Mouse (Mus musculus) forebrain, embryonic 12.5 days (tissue): ENCODE results near the gene Pnldc1. TPM values are rescaled to one million over a fixed set of nuclear protein-coding genes. Genes with fewer than 3 reads are reported as not detected.

Experiments
- ATAC-seq: fragments of 200-750 bp; cut with Nextera tagmentation; 2 replicates; pipeline ENCODE4 v1.8.0; 2017; ENCODE audit warnings: moderate TSS enrichment; ENCODE audit not compliant: low FRiP score
- H3K27ac ChIP-seq: fragments of 300-500 bp; sonication (generic); 2 replicates; pipeline ENCODE4 v1.5.1; 2016; ENCODE audit warnings: mild to moderate bottlenecking
- H3K27me3 ChIP-seq: fragments of 300-500 bp; sonication (generic); 2 replicates; pipeline ENCODE4 v1.6.1; 2016; ENCODE audit warnings: mild to moderate bottlenecking
- H3K36me3 ChIP-seq: fragments of 300-500 bp; sonication (generic); replicated peaks from 2 replicates; pipeline ENCODE4 v1.6.1; 2016; ENCODE audit warnings: mild to moderate bottlenecking
- H3K4me1 ChIP-seq: fragments of 300-500 bp; sonication (generic); 2 replicates; pipeline ENCODE4 v1.6.1; 2016
- H3K4me2 ChIP-seq: fragments of 300-500 bp; sonication (generic); 2 replicates; pipeline ENCODE4 v1.6.1; 2016; ENCODE audit warnings: mild to moderate bottlenecking, moderate library complexity
- H3K4me3 ChIP-seq: fragments of 300-500 bp; sonication (generic); replicated peaks from 2 replicates; pipeline ENCODE4 v1.5.1; 2016; ENCODE audit warnings: mild to moderate bottlenecking
- H3K9ac ChIP-seq: fragments of 300-500 bp; sonication (generic); 2 replicates; pipeline ENCODE4 v1.6.1; 2016; ENCODE audit warnings: mild to moderate bottlenecking
- H3K9me3 ChIP-seq: fragments of 300-500 bp; sonication (generic); 2 replicates; pipeline ENCODE4 v1.6.1; 2016
- WGBS: fragments of 180-500 bp; shearing (Covaris S2); methylation state at CpG from one replicate; pipeline ENCODE4 v1.1.7; 2016; 5-methylcytosine and 5-hydroxymethylcytosine counted together
- microRNA-seq: library from miRNA; unstranded; fragments of <30 nt; microRNA quantifications from one replicate; pipeline ENCODE4, GENCODE M21; 2017
- polyA plus RNA-seq: library from polyadenylated mRNA; unstranded; fragments of >200 nt; fragmentation: Nextera tagmentation; extraction: Ambion mirVana; gene quantifications from 2 replicates; pipeline ENCODE4 v1.2.1, GENCODE M21; 2016

Pnldc1 gene
- polyA plus RNA-seq, 1 experiment from 2014 or later: 2.5 TPM

GRCm38 (mm10) chr17:12847736-12848135, 62.3 kb downstream of the Pnldc1 start:
- Histone ChIP-seq H3K4me3 (no peak overlapping the region), H3K9ac (no peak overlapping the region), H3K4me1 (0 out of 2 replicates have a peak, but pooled peaks cover 4% of the 10 kb centered on the region), H3K4me2 (no peak overlapping the region), H3K27me3 (no peaks in the 10 kb centered on the region), H3K36me3 (no peaks in the 10 kb centered on the region), H3K27ac (no peak overlapping the region), H3K9me3 (no peaks in the 10 kb centered on the region)
- ATAC-seq: no peak
- 72% methylated on average over 4 of the region's 4 CpGs for WGBS

GRCm38 (mm10) chr17:12846474-12846873, 63.6 kb downstream of the Pnldc1 start:
- no peak overlapping the region for H3K4me3 ChIP-seq
- no peak overlapping the region for H3K9ac ChIP-seq
- H3K27me3 ChIP-seq: no peaks in the 10 kb centered on the region
- no peak for ATAC-seq
- H3K4me2 ChIP-seq: no peak overlapping the region
- 85% methylated on average over 5 of the region's 5 CpGs for WGBS
- no peaks in the 10 kb centered on the region for H3K9me3 ChIP-seq
- H3K36me3 ChIP-seq: no peaks in the 10 kb centered on the region
- 0 out of 2 replicates have a peak, but pooled peaks cover 4% of the 10 kb centered on the region for H3K4me1 ChIP-seq
- no peak overlapping the region for H3K27ac ChIP-seq

GRCm38 (mm10) chr17:12845862-12846261, 64.2 kb downstream of the Pnldc1 start:
- no peak overlapping the region for H3K4me2 ChIP-seq
- no peak overlapping the region for H3K9ac ChIP-seq
- 0 out of 2 replicates have a peak, but pooled peaks cover 4% of the 10 kb centered on the region for H3K4me1 ChIP-seq
- H3K27me3 ChIP-seq: no peaks in the 10 kb centered on the region
- no peak for ATAC-seq
- no peaks in the 10 kb centered on the region for H3K36me3 ChIP-seq
- no peaks in the 10 kb centered on the region for H3K9me3 ChIP-seq
- no peak overlapping the region for H3K27ac ChIP-seq
- H3K4me3 ChIP-seq: no peak overlapping the region
- 55% methylated on average over 5 of the region's 5 CpGs for WGBS

- 95% methylated on average over 4 of the region's 4 CpGs for WGBS
- no peaks in the 10 kb centered on the region for H3K9me3 ChIP-seq
- H3K4me3 ChIP-seq: no peak overlapping the region
- H3K9ac ChIP-seq: no peak overlapping the region
- 0 out of 2 replicates have a peak, but pooled peaks cover 4% of the 10 kb centered on the region for H3K4me1 ChIP-seq
- H3K27me3 ChIP-seq: no peaks in the 10 kb centered on the region
- no peak overlapping the region for H3K4me2 ChIP-seq
- no peak overlapping the region for H3K27ac ChIP-seq
- H3K36me3 ChIP-seq: no peaks in the 10 kb centered on the region
- no peak for ATAC-seq
Observed at GRCm38 (mm10) chr17:12844540-12844939, 65.5 kb downstream of the Pnldc1 start.

- H3K4me1 ChIP-seq: 0 out of 2 replicates have a peak, but pooled peaks cover 4% of the 10 kb centered on the region
- 88% methylated on average over 6 of the region's 6 CpGs for WGBS
- H3K9me3 ChIP-seq: no peaks in the 10 kb centered on the region
- H3K9ac ChIP-seq: no peak overlapping the region
- H3K4me3 ChIP-seq: no peak overlapping the region
- H3K36me3 ChIP-seq: no peaks in the 10 kb centered on the region
- H3K4me2 ChIP-seq: no peak overlapping the region
- no peak for ATAC-seq
- no peak overlapping the region for H3K27ac ChIP-seq
- H3K27me3 ChIP-seq: no peaks in the 10 kb centered on the region
Observed at GRCm38 (mm10) chr17:12843826-12844225, 66.2 kb downstream of the Pnldc1 start.

GRCm38 (mm10) chr17:12839475-12840267, 70.4 kb downstream of the Pnldc1 start:
- H3K27ac ChIP-seq: no peak overlapping the region
- H3K27me3 ChIP-seq: no peaks in the 10 kb centered on the region
- WGBS: 68% methylated on average over 10 of the region's 10 CpGs
- H3K4me1 ChIP-seq: no peaks in the 10 kb centered on the region
- H3K36me3 ChIP-seq: no peaks in the 10 kb centered on the region
- ATAC-seq: no peak
- H3K4me2 ChIP-seq: no peak overlapping the region
- no peaks in the 10 kb centered on the region for H3K9me3 ChIP-seq
- H3K4me3 ChIP-seq: no peak overlapping the region
- H3K9ac ChIP-seq: no peak overlapping the region

Small RNA genes within 50 kb of the gene (microRNA-seq; reads per million reads assigned to microRNA genes)
- gene Gm24085: not detected

Other genes starting within 250 kb of the Pnldc1 start
- 0.10 TPM in 1 of 2 replicates, not detected in the other for gene Slc22a1, start 234.4 kb downstream of the Pnldc1 start, polyA plus RNA-seq
- gene Igf2r, start 140.6 kb downstream of the Pnldc1 start, polyA plus RNA-seq: 22.7 TPM in 2 replicates
- 0.38 TPM in 1 of 2 replicates, not detected in the other for gene Mas1, start 42.1 kb downstream of the Pnldc1 start, polyA plus RNA-seq
- not detected in 2 replicates for gene Mrgprh, start 34.2 kb downstream of the Pnldc1 start, polyA plus RNA-seq
- 512 and 524 TPM in 2 replicates for gene Tcp1, start 5.5 kb upstream of the Pnldc1 start, polyA plus RNA-seq
- 166 and 177 TPM in 2 replicates for gene Mrpl18, start 6.1 kb upstream of the Pnldc1 start, polyA plus RNA-seq
- 1.5 and 1.6 TPM in 2 replicates for gene Acat3, start 30.4 kb upstream of the Pnldc1 start, polyA plus RNA-seq
- gene Acat2, start 50.5 kb upstream of the Pnldc1 start, polyA plus RNA-seq: 370 and 386 TPM in 2 replicates
- 87.7 and 111 TPM in 2 replicates for gene Wtap, start 83.9 kb upstream of the Pnldc1 start, polyA plus RNA-seq
- 105 and 109 TPM in 2 replicates for gene Sod2, start 96.6 kb upstream of the Pnldc1 start, polyA plus RNA-seq
- gene Gpr31b, start 142.1 kb upstream of the Pnldc1 start, polyA plus RNA-seq: not detected in 2 replicates
- 0.15 and 0.41 TPM in 2 replicates for gene Tcp10b, start 150.9 kb upstream of the Pnldc1 start, polyA plus RNA-seq
- not detected in 2 replicates for gene Unc93a, start 221.6 kb upstream of the Pnldc1 start, polyA plus RNA-seq